23 mouse cellular contexts compared by ENCODE assay signal in the genomic region with DNA sequence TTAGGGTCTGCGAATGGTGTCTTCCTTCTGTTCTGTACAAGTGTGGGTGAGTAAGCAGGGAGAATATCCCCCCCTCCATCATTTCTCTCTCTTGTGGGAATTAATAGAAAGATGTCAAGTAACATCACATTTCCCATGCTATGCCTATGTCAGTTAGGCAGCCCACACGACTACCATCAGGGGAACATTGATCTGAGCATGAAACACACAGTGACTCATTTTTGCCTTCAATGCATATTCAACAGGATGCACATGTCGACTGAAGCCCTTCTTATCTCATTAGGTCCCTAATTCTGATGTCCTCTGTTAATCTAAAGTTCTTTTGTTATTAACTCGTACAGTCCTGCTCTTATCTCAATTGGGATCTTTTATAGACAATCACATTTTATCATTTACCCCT.
DNase-seq lines count a peak whose midpoint lies in the region; ATAC-seq lines count a peak whose summit lies in the region.
"Had no signal": no experiment of that assay in that cellular context is flagged by ENCODE, and none has a peak within 500 bp of the region (broad histone marks: within the 10 kb centered on the region; RNA-seq: fewer than 3 reads in every experiment).

No protein-coding gene starts in this region.

- no peaks in the 10 kb centered on the region for H3K27me3 ChIP-seq in embryonic facial prominence, embryonic 14.5 days (replicated peaks; ENCODE audit: control insufficient read depth, insufficient read depth, low read length)
- no peaks in the 10 kb centered on the region for H3K27me3 ChIP-seq in embryonic facial prominence, embryonic 10.5 days (replicated peaks; ENCODE audit: low read depth, poor library complexity, severe bottlenecking)
- H3K27me3 ChIP-seq: embryonic facial prominence, embryonic 13.5 days; forebrain, embryonic 13.5 days; forebrain, embryonic 15.5 days had no signal

- H3K9ac ChIP-seq in embryonic facial prominence, embryonic 14.5 days (ENCODE audit: low read depth, low read length), result no peak overlapping the region
- H3K9ac ChIP-seq: embryonic facial prominence, embryonic 13.5 days; forebrain, embryonic 13.5 days; forebrain, embryonic 15.5 days; forebrain, postnatal 0 days had no signal

- no peak overlapping the region for H3K27ac ChIP-seq in embryonic facial prominence, embryonic 14.5 days (replicated peaks; ENCODE audit: low read depth, low read length)
- H3K27ac ChIP-seq in embryonic facial prominence, embryonic 10.5 days (replicated peaks), result no peak overlapping the region
- H3K27ac ChIP-seq: embryonic facial prominence, embryonic 13.5 days; forebrain, embryonic 13.5 days; forebrain, embryonic 15.5 days had no signal

- DNase-seq in embryonic facial prominence, embryonic 14.5 days (ENCODE audit: low spot score), result no peak
- DNase-seq in embryonic facial prominence, embryonic 10.5 days (ENCODE audit: low spot score), result no peak
- peak; percentile 84 for DNase-seq in retina, postnatal 1 day
- no peak for DNase-seq in Muller cell, postnatal 12 days (ENCODE audit: inconsistent ontology term)
- DNase-seq in thymus, postnatal 4 days, result no peak
- no peak for DNase-seq in spleen, postnatal 14 days (ENCODE audit: low spot score in 2 of 2)
- DNase-seq: adrenal gland, adult 8-10 months; adrenal gland, postnatal 14 days; adrenal gland, postnatal 36 days; cerebellum, adult 11 months; cerebellum, adult 18-20 months; cerebellum, adult 8-10 months; cerebellum, adult 9-11 months; cerebellum, postnatal 14 days; cerebellum, postnatal 36 days; forebrain, postnatal 0 days had no signal

- no peaks in the 10 kb centered on the region for H3K36me3 ChIP-seq in embryonic facial prominence, embryonic 14.5 days (ENCODE audit: control insufficient read depth, insufficient read depth, low read length)
- no peaks in the 10 kb centered on the region for H3K36me3 ChIP-seq in embryonic facial prominence, embryonic 10.5 days (replicated peaks)
- H3K36me3 ChIP-seq: embryonic facial prominence, embryonic 13.5 days; forebrain, embryonic 15.5 days had no signal

- H3K4me1 ChIP-seq in embryonic facial prominence, embryonic 14.5 days (ENCODE audit: control insufficient read depth, insufficient read depth, low read length), result no peaks in the 10 kb centered on the region
- H3K4me1 ChIP-seq in embryonic facial prominence, embryonic 10.5 days, result no peaks in the 10 kb centered on the region
- H3K4me1 ChIP-seq: embryonic facial prominence, embryonic 13.5 days; forebrain, embryonic 13.5 days; forebrain, embryonic 15.5 days had no signal

- H3K4me3 ChIP-seq in embryonic facial prominence, embryonic 14.5 days (ENCODE audit: low read depth, low read length), result no peak overlapping the region
- H3K4me3 ChIP-seq in embryonic facial prominence, embryonic 10.5 days, result no peak overlapping the region
- H3K4me3 ChIP-seq: embryonic facial prominence, embryonic 13.5 days; forebrain, embryonic 13.5 days; forebrain, embryonic 15.5 days had no signal

- H3K9me3 ChIP-seq in embryonic facial prominence, embryonic 14.5 days (ENCODE audit: control insufficient read depth, low read length), result no peaks in the 10 kb centered on the region
- H3K9me3 ChIP-seq in embryonic facial prominence, embryonic 10.5 days, result no peaks in the 10 kb centered on the region
- H3K9me3 ChIP-seq: embryonic facial prominence, embryonic 13.5 days; forebrain, embryonic 15.5 days had no signal

- ATAC-seq in embryonic facial prominence, embryonic 14.5 days (ENCODE audit: low read depth), result peak; percentile 53; the same call in 1 of the 2 replicates
- peak; percentile 84 for ATAC-seq in CD4-positive, CD25-positive, alpha-beta regulatory T cell, adult 4 months
- ATAC-seq in inflammation-experienced regulatory T-cells, adult 6 months, result peak; percentile 75
- ATAC-seq: activated CD4-positive, CD25-positive, alpha-beta regulatory T cell, adult 4 months; forebrain, embryonic 13.5 days; forebrain, embryonic 15.5 days; forebrain, postnatal 0 days; Patski had no signal

- H3K4me2 ChIP-seq in embryonic facial prominence, embryonic 14.5 days (ENCODE audit: low read depth, low read length), result no peak overlapping the region
- H3K4me2 ChIP-seq: embryonic facial prominence, embryonic 13.5 days; forebrain, embryonic 13.5 days; forebrain, embryonic 15.5 days had no signal

- WGBS in embryonic facial prominence, embryonic 14.5 days, result 74% methylated on average over 4 of the region's 4 CpGs
- WGBS in embryonic facial prominence, embryonic 10.5 days, result 84% methylated on average over 4 of the region's 4 CpGs
